Mouse (Mus musculus): ENCODE measurements around the gene Enthd1. TPM values are rescaled to one million over a fixed set of nuclear protein-coding genes. Genes with fewer than 3 reads are reported as not detected.

The Enthd1 gene
- polyA plus RNA-seq, 1 experiment from 2014 or later: not detected

- DNase-seq (ENCODE audit: low spot score): no peak
- 96% methylated on average over 6 of the region's 6 CpGs for WGBS
- Histone ChIP-seq H3K27ac (replicated peaks) (no peak overlapping the region), H3K27me3 (replicated peaks; ENCODE audit: low read depth, poor library complexity, severe bottlenecking) (no peaks in the 10 kb centered on the region), H3K4me1 (peaks cover 10% of the 10 kb centered on the region), H3K9me3 (no peaks in the 10 kb centered on the region), H3K4me3 (no peak overlapping the region), H3K36me3 (replicated peaks) (no peaks in the 10 kb centered on the region)
Measured at GRCm38 (mm10) chr15:80554860-80555822, 9.8 kb downstream of the Enthd1 start.

DNA sequence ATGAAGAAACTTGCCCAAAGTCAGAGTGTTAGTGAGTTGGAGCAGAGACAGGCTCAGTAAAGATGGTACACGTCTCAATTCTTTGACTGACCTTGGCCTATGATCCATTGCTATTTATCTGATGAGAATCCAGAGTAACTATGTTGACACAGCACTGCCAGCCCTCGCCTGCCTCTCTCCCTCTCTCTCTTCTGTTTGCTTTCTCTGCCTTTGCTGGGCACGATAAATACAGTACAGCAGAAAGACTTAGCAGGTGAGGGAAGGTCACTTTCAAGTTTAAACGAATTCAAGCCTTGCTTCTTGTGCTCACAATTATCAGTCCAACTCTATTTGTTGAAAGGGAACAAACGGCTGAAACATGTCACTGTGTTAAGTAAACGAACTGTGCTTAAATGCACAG lies 19.5 kb downstream of the Enthd1 start:
- WGBS: 75% methylated on average over 6 of the region's 6 CpGs
- no peak for DNase-seq (ENCODE audit: low spot score)
- no peaks in the 10 kb centered on the region for H3K27me3 ChIP-seq (replicated peaks; ENCODE audit: low read depth, poor library complexity, severe bottlenecking)
- no peak overlapping the region for H3K4me3 ChIP-seq
- H3K27ac ChIP-seq (replicated peaks): no peak overlapping the region
- no peaks in the 10 kb centered on the region for H3K36me3 ChIP-seq (replicated peaks)
- no peaks in the 10 kb centered on the region for H3K9me3 ChIP-seq
- peaks cover 3% of the 10 kb centered on the region; the same call in 1 of the 2 replicates for H3K4me1 ChIP-seq

DNA sequence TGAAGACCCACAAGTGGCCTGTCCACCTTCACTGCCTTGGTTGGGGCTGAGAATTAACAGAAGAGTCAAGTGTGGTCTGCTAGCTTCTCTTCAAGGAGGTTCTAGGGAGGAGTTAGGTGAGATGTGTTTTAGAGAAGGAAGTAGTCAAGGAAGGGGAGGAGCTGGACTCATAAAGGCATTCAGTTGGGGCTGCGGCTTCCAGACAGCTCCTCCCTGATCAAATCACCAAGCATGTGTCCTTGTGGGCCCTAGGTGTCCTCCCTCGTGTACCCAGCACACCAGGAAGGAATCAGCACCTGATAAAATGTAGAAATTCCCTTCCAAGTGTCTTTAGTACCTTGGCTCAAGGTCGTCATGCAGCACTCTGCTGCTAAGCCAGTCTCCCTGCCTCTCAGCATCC lies 20.8 kb downstream of the Enthd1 start:
- no peak overlapping the region for H3K27ac ChIP-seq (replicated peaks)
- 66% methylated on average over 3 of the region's 3 CpGs for WGBS
- H3K4me1 ChIP-seq: peaks cover 12% of the 10 kb centered on the region
- H3K9me3 ChIP-seq: no peaks in the 10 kb centered on the region
- no peak for DNase-seq (ENCODE audit: low spot score)
- H3K27me3 ChIP-seq (replicated peaks; ENCODE audit: low read depth, poor library complexity, severe bottlenecking): no peaks in the 10 kb centered on the region
- H3K4me3 ChIP-seq: no peak overlapping the region
- H3K36me3 ChIP-seq (replicated peaks): no peaks in the 10 kb centered on the region

- DNase-seq (ENCODE audit: low spot score): no peak
- H3K4me1 ChIP-seq: peaks cover 15% of the 10 kb centered on the region
- H3K4me3 ChIP-seq: no peak overlapping the region
- 0 out of 2 replicates have a peak, but pooled peaks cover 6% of the 10 kb centered on the region for H3K27me3 ChIP-seq (replicated peaks; ENCODE audit: low read depth, poor library complexity, severe bottlenecking)
- 90% methylated on average over 7 of the region's 7 CpGs for WGBS
- no peak overlapping the region for H3K27ac ChIP-seq (replicated peaks)
- H3K36me3 ChIP-seq (replicated peaks): no peaks in the 10 kb centered on the region
- H3K9me3 ChIP-seq: no peaks in the 10 kb centered on the region
Measured at GRCm38 (mm10) chr15:80538671-80539340, 26.1 kb downstream of the Enthd1 start.

- H3K4me1 ChIP-seq: peaks cover 15% of the 10 kb centered on the region
- H3K4me3 ChIP-seq: no peak overlapping the region
- H3K9me3 ChIP-seq: no peaks in the 10 kb centered on the region
- no peaks in the 10 kb centered on the region for H3K36me3 ChIP-seq (replicated peaks)
- 0 out of 2 replicates have a peak, but pooled peaks cover 11% of the 10 kb centered on the region for H3K27me3 ChIP-seq (replicated peaks; ENCODE audit: low read depth, poor library complexity, severe bottlenecking)
- no peak for DNase-seq (ENCODE audit: low spot score)
- no peak overlapping the region for H3K27ac ChIP-seq (replicated peaks)
- WGBS: 90% methylated on average over 2 of the region's 2 CpGs
Measured at GRCm38 (mm10) chr15:80538075-80538474, 26.9 kb downstream of the Enthd1 start.

- no peak for DNase-seq (ENCODE audit: low spot score)
- H3K4me3 ChIP-seq: no peak overlapping the region
- H3K27me3 ChIP-seq (replicated peaks; ENCODE audit: low read depth, poor library complexity, severe bottlenecking): peaks cover 17% of the 10 kb centered on the region; the same call in 1 of the 2 replicates
- WGBS: 65% methylated on average over 2 of the region's 2 CpGs
- no peak overlapping the region for H3K27ac ChIP-seq (replicated peaks)
- peaks cover 15% of the 10 kb centered on the region for H3K4me1 ChIP-seq
- no peaks in the 10 kb centered on the region for H3K9me3 ChIP-seq
- no peaks in the 10 kb centered on the region for H3K36me3 ChIP-seq (replicated peaks)
Measured at GRCm38 (mm10) chr15:80536051-80536450, 28.9 kb downstream of the Enthd1 start.

DNA sequence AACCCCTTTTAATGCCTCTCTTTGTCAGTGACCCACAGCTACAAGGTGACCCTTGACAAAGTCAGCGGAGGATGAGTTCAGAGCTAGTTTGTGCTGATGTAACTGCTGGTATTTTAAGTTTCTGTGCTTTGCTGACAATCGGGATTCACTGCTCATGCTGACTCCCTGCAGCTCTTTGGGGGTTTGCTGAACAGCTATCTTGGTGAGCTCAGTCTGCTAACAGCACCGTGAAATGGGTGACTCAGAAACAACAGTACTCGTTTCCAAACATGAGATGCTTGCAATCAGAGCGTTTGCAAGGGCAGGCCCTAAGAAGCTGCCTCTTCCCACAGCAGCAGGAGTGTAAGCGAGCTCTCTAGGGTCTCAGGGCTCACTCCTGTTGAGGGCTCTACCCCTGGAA lies 31.7 kb downstream of the Enthd1 start:
- H3K4me1 ChIP-seq: peaks cover 11% of the 10 kb centered on the region; the same call in 1 of the 2 replicates
- H3K27ac ChIP-seq (replicated peaks): no peak overlapping the region
- H3K9me3 ChIP-seq: no peaks in the 10 kb centered on the region
- WGBS: 60% methylated on average over 6 of the region's 6 CpGs
- DNase-seq (ENCODE audit: low spot score): no peak
- H3K27me3 ChIP-seq (replicated peaks; ENCODE audit: low read depth, poor library complexity, severe bottlenecking): peaks cover 17% of the 10 kb centered on the region; the same call in 1 of the 2 replicates
- no peaks in the 10 kb centered on the region for H3K36me3 ChIP-seq (replicated peaks)
- H3K4me3 ChIP-seq: no peak overlapping the region

GRCm38 (mm10) chr15:80532281-80533072 lies 32.5 kb downstream of the Enthd1 start:
- H3K4me1 ChIP-seq: peaks cover 11% of the 10 kb centered on the region; the same call in 1 of the 2 replicates
- no peak overlapping the region for H3K4me3 ChIP-seq
- H3K27me3 ChIP-seq (replicated peaks; ENCODE audit: low read depth, poor library complexity, severe bottlenecking): peaks cover 15% of the 10 kb centered on the region; the same call in 1 of the 2 replicates
- peak overlapping the region; percentile 48; the same call in 1 of the 2 replicates for H3K27ac ChIP-seq (replicated peaks)
- no peaks in the 10 kb centered on the region for H3K9me3 ChIP-seq
- 83% methylated on average over 8 of the region's 8 CpGs for WGBS
- H3K36me3 ChIP-seq (replicated peaks): no peaks in the 10 kb centered on the region
- DNase-seq (ENCODE audit: low spot score): no peak

DNA sequence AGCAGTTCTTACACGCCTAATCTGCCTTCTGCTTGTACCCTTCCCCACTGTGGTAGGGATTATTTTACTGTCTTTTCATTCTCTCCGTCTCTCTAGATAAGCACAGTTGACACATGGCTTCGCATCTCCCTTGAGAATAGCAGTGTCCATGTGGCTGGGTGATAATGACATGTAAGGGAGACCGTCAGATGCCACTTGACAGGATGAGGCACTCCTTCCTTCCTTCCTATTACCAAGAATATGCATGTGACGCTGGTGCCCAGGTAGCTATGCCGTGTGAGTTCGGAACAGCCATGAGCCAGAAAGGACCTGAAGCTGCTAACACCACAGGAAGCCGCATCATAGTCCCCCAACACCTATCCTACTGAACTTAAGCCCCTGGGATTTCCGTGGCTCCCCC lies 33.9 kb downstream of the Enthd1 start:
- Histone ChIP-seq H3K4me3 (no peak overlapping the region), H3K9me3 (no peaks in the 10 kb centered on the region), H3K27me3 (replicated peaks; ENCODE audit: low read depth, poor library complexity, severe bottlenecking) (peaks cover 11% of the 10 kb centered on the region; the same call in 1 of the 2 replicates), H3K4me1 (peaks cover 8% of the 10 kb centered on the region; the same call in 1 of the 2 replicates), H3K36me3 (replicated peaks) (no peaks in the 10 kb centered on the region), H3K27ac (replicated peaks) (no peak overlapping the region)
- DNase-seq (ENCODE audit: low spot score): no peak
- WGBS: 86% methylated on average over 9 of the region's 9 CpGs

- WGBS: 42% methylated on average over 20 of the region's 20 CpGs
- Histone ChIP-seq H3K27me3 (replicated peaks; ENCODE audit: low read depth, poor library complexity, severe bottlenecking) (peaks cover 11% of the 10 kb centered on the region; the same call in 1 of the 2 replicates), H3K27ac (replicated peaks) (0 out of 2 replicates have a peak overlapping the region, but pooled peaks have one; percentile 35), H3K9me3 (no peaks in the 10 kb centered on the region), H3K4me3 (0 out of 2 replicates have a peak overlapping the region, but pooled peaks have one; percentile 23), H3K4me1 (peaks cover 8% of the 10 kb centered on the region; the same call in 1 of the 2 replicates), H3K36me3 (replicated peaks) (no peaks in the 10 kb centered on the region)
- peak; percentile 28 for DNase-seq (ENCODE audit: low spot score)
Measured at GRCm38 (mm10) chr15:80529955-80530869, 34.7 kb downstream of the Enthd1 start.

DNA sequence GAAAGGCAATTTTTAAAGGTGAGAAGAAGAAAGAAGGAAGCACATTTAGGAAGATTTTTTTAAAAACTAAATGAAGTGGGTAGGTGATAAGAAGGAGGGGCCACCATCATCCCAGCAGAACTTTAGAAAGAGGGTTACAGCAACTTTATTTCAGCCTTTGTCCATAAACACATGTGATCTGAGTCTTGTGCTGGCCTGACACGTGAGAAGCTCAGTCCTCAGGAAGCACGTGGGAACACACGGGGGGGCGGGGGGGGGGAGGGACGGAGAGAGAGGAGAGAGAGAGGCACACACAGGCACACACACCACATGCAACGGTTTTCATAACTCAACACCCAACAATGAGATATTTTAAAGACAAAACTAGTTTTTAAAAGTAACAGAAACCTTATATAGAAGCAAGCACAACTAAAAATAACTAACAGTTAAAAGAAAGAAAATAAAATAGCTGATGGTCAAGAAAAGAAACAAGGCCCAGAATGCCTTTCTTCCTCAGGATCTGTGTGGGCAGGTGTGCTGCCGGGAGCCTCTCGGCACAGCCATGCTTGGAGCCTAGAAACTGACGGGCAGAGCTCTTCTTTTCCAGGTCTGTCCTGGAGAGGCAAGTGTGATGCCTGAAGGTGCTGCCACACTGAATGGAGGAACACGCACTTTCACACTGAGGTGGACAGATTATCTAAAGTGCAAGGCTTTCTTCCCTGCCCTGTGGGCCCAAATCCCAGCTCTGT lies 43.1 kb downstream of the Enthd1 start:
- Histone ChIP-seq H3K9me3 (no peaks in the 10 kb centered on the region), H3K27me3 (replicated peaks; ENCODE audit: low read depth, poor library complexity, severe bottlenecking) (no peaks in the 10 kb centered on the region), H3K4me1 (peaks cover 28% of the 10 kb centered on the region), H3K36me3 (replicated peaks) (no peaks in the 10 kb centered on the region), H3K27ac (replicated peaks) (peak overlapping the region; percentile 76), H3K4me3 (no peak overlapping the region)
- WGBS: 48% methylated on average over 10 of the region's 10 CpGs
- DNase-seq (ENCODE audit: low spot score): peak; percentile 70
